Comparison of ENCODE assay signal across 18 mouse cellular contexts in the genomic region with DNA sequence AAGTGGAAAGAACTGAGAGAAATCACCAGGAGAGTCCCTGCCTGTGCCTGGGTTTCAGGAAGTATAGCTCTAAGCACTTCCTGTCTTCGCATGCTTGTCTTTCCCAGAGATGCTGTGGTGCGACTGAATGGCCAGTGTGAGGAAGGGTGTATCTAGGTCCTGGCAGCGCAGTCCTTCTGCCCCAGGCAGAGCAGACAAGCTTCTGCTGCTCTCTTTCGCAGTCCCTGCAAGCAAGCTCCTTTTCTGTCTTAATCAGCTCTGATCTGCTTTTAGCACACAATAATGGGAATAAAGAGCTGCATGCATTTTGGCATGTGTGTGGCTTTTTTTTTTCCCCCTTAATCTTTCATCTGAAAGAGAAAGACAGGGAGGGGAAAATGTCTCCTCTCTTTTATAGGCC.
DNase-seq lines count a peak whose midpoint lies in the region; ATAC-seq lines count a peak whose summit lies in the region.
"Had no signal": no experiment of that assay in that cellular context is flagged by ENCODE, and none has a peak within 500 bp of the region (broad histone marks: within the 10 kb centered on the region; RNA-seq: fewer than 3 reads in every experiment).

No protein-coding gene starts in this region.

- no peaks in the 10 kb centered on the region for H3K9me3 ChIP-seq in forebrain, embryonic 10.5 days
- H3K9me3 ChIP-seq in forebrain, embryonic 15.5 days, result no peaks in the 10 kb centered on the region
- no peaks in the 10 kb centered on the region for H3K9me3 ChIP-seq in midbrain, embryonic 13.5 days
- H3K9me3 ChIP-seq: embryonic facial prominence, embryonic 12.5 days; heart, embryonic 13.5 days; limb, embryonic 13.5 days; liver, embryonic 15.5 days had no signal

- peak; percentile 3 for DNase-seq in left cerebral cortex, postnatal 4 days
- DNase-seq in left cerebral cortex, postnatal 14 days (ENCODE audit: low spot score in 2 of 2), result no peak
- DNase-seq in forebrain, embryonic 10.5 days (ENCODE audit: extremely low spot score, low spot score), result no peak
- DNase-seq in kidney, postnatal 36 days, result no peak
- DNase-seq in MN1 (ENCODE audit: low spot score), result no peak
- DNase-seq: cerebellum, postnatal 14 days; heart, postnatal 36 days; kidney, adult 18-20 months; kidney, postnatal 10 days; right cerebral cortex, postnatal 4 days; thymus, postnatal 14 days had no signal

- intact Hi-C loops in left cerebral cortex, postnatal 4 days (cut with DNase I), result no loop called here
- intact Hi-C loops in left cerebral cortex, postnatal 14 days (cut with DNase I), result no loop called here

- peaks cover 26% of the 10 kb centered on the region for H3K4me1 ChIP-seq in forebrain, embryonic 10.5 days
- H3K4me1 ChIP-seq in forebrain, embryonic 15.5 days, result peaks cover 36% of the 10 kb centered on the region
- H3K4me1 ChIP-seq in midbrain, embryonic 13.5 days (replicated peaks), result peaks cover 13% of the 10 kb centered on the region
- H3K4me1 ChIP-seq: embryonic facial prominence, embryonic 12.5 days; heart, embryonic 13.5 days; liver, embryonic 15.5 days had no signal

- ATAC-seq in forebrain, embryonic 15.5 days (replicated peaks), result peak; percentile 85
- ATAC-seq in midbrain, embryonic 13.5 days, result peak; percentile 83
- ATAC-seq: lung, postnatal 0 days had no signal

- H3K4me3 ChIP-seq in forebrain, embryonic 10.5 days, result no peak overlapping the region
- no peak overlapping the region for H3K4me3 ChIP-seq in forebrain, embryonic 15.5 days
- no peak overlapping the region for H3K4me3 ChIP-seq in midbrain, embryonic 13.5 days (replicated peaks)
- H3K4me3 ChIP-seq: embryonic facial prominence, embryonic 12.5 days; heart, embryonic 13.5 days; limb, embryonic 13.5 days; liver, embryonic 15.5 days had no signal

- H3K36me3 ChIP-seq in forebrain, embryonic 10.5 days (replicated peaks), result no peaks in the 10 kb centered on the region
- H3K36me3 ChIP-seq in forebrain, embryonic 15.5 days, result no peaks in the 10 kb centered on the region
- no peaks in the 10 kb centered on the region for H3K36me3 ChIP-seq in midbrain, embryonic 13.5 days
- H3K36me3 ChIP-seq: embryonic facial prominence, embryonic 12.5 days; heart, embryonic 13.5 days; limb, embryonic 13.5 days; liver, embryonic 15.5 days had no signal

- peak overlapping the region; percentile 66; the same call in 1 of the 2 replicates for H3K27ac ChIP-seq in forebrain, embryonic 10.5 days
- H3K27ac ChIP-seq in forebrain, embryonic 15.5 days (replicated peaks), result peak overlapping the region; percentile 88
- H3K27ac ChIP-seq in midbrain, embryonic 13.5 days, result peak overlapping the region; percentile 52
- H3K27ac ChIP-seq: embryonic facial prominence, embryonic 12.5 days; heart, embryonic 13.5 days; limb, embryonic 13.5 days; liver, embryonic 15.5 days had no signal

- no peaks in the 10 kb centered on the region for H3K27me3 ChIP-seq in forebrain, embryonic 10.5 days (ENCODE audit: poor library complexity, severe bottlenecking)
- H3K27me3 ChIP-seq in forebrain, embryonic 15.5 days, result no peaks in the 10 kb centered on the region
- H3K27me3 ChIP-seq in midbrain, embryonic 13.5 days, result peaks cover 4% of the 10 kb centered on the region
- H3K27me3 ChIP-seq: embryonic facial prominence, embryonic 12.5 days; heart, embryonic 13.5 days; limb, embryonic 13.5 days; liver, embryonic 15.5 days had no signal

- 13% methylated on average over 4 of the region's 4 CpGs for WGBS in forebrain, embryonic 10.5 days
- WGBS in forebrain, embryonic 15.5 days, result 7% methylated on average over 4 of the region's 4 CpGs
- 5% methylated on average over 4 of the region's 4 CpGs for WGBS in midbrain, embryonic 13.5 days

- H3K4me2 ChIP-seq in forebrain, embryonic 15.5 days (replicated peaks), result no peak overlapping the region
- no peak overlapping the region for H3K4me2 ChIP-seq in midbrain, embryonic 13.5 days (replicated peaks)
- H3K4me2 ChIP-seq: embryonic facial prominence, embryonic 12.5 days; heart, embryonic 13.5 days; limb, embryonic 13.5 days; liver, embryonic 15.5 days had no signal

- H3K9ac ChIP-seq in forebrain, embryonic 15.5 days (replicated peaks), result peak overlapping the region; percentile 23; the same call in 1 of the 2 replicates
- H3K9ac ChIP-seq in midbrain, embryonic 13.5 days (replicated peaks), result 0 out of 2 replicates have a peak overlapping the region, but pooled peaks have one; percentile 33
- H3K9ac ChIP-seq: embryonic facial prominence, embryonic 12.5 days; heart, embryonic 13.5 days; limb, embryonic 13.5 days; liver, embryonic 15.5 days had no signal
